Mouse (Mus musculus): ENCODE data around the gene Mrvi1. TPM values are rescaled to one million over a fixed set of nuclear protein-coding genes. Genes with fewer than 3 reads are reported as not detected.

The Mrvi1 gene
- polyA plus RNA-seq, 1 experiment: 0.19 TPM

DNA sequence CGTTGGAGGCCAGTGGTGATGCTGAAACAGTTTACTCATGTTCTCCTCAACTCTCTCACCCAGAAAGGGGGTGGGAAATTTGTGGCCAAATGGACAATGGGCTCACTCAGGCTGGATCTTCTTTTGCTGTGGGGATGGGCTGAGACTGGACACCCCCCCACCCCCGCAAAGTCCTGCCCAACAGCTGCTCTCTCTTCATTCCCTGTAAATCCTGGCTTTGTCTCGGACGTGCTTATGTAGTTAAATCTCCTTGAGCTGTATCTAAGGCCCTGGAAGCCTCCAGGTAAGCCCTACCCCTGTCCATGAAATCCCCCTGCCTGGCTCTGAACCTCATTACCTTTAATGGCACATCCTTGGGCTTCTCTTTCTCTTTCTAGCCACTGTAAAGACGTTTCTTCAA lies 113.5 kb downstream of the Mrvi1 start:
- Histone ChIP-seq H3K9ac (ENCODE audit: low read depth, poor library complexity, severe bottlenecking) (no peak overlapping the region), H3K36me3 (ENCODE audit: control insufficient read depth, insufficient read depth, low read length, poor library complexity, severe bottlenecking) (no peaks in the 10 kb centered on the region), H3K27me3 (ENCODE audit: control insufficient read depth, insufficient read depth, low read length, poor library complexity, severe bottlenecking) (no peaks in the 10 kb centered on the region), H3K4me3 (ENCODE audit: low read depth, low read length) (no peak overlapping the region), H3K4me1 (ENCODE audit: control insufficient read depth, insufficient read depth, low read length) (no peaks in the 10 kb centered on the region), H3K9me3 (replicated peaks; ENCODE audit: control insufficient read depth, insufficient read depth, low read length, poor library complexity, severe bottlenecking) (no peaks in the 10 kb centered on the region), H3K27ac (ENCODE audit: insufficient read depth, low read length) (no peak overlapping the region)
- TF ChIP-seq CTCF (IDR thresholded peaks at IDR 0.05; ENCODE audit: low read depth, low read length) (no peak), EP300 (IDR thresholded peaks at IDR 0.05; ENCODE audit: insufficient read depth, low read depth, low read length) (no peak), POLR2A (IDR thresholded peaks at IDR 0.05; ENCODE audit: insufficient read depth, low read length) (no peak)

DNA sequence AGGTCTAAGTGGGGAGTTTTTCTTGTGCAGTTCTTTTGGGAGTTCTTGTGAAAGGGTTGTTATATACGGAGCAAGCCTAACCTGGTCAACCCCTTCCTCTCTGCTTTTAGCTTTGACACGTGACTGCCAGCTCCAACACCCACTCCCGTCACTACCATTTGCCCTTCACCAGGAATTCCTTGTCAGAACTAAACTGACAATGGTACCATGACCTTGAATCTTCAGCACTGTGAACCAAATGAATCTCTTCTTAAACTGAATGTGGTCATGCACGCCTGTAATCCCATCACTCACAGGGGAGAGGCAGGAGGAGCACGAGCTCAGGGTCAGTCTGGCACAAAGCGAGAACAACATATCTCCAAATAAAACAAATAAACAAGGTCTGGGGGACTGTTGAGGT lies 115.1 kb downstream of the Mrvi1 start:
- TF ChIP-seq EP300 (IDR thresholded peaks at IDR 0.05; ENCODE audit: insufficient read depth, low read depth, low read length): no peak
- no peak for TF ChIP-seq CTCF (IDR thresholded peaks at IDR 0.05; ENCODE audit: low read depth, low read length)
- no peak for TF ChIP-seq POLR2A (IDR thresholded peaks at IDR 0.05; ENCODE audit: insufficient read depth, low read length)
- H3K27ac ChIP-seq (ENCODE audit: insufficient read depth, low read length): no peak overlapping the region
- H3K4me3 ChIP-seq (ENCODE audit: low read depth, low read length): no peak overlapping the region
- no peaks in the 10 kb centered on the region for H3K27me3 ChIP-seq (ENCODE audit: control insufficient read depth, insufficient read depth, low read length, poor library complexity, severe bottlenecking)
- no peaks in the 10 kb centered on the region for H3K4me1 ChIP-seq (ENCODE audit: control insufficient read depth, insufficient read depth, low read length)
- no peaks in the 10 kb centered on the region for H3K36me3 ChIP-seq (ENCODE audit: control insufficient read depth, insufficient read depth, low read length, poor library complexity, severe bottlenecking)
- H3K9me3 ChIP-seq (replicated peaks; ENCODE audit: control insufficient read depth, insufficient read depth, low read length, poor library complexity, severe bottlenecking): no peaks in the 10 kb centered on the region
- no peak overlapping the region for H3K9ac ChIP-seq (ENCODE audit: low read depth, poor library complexity, severe bottlenecking)

DNA sequence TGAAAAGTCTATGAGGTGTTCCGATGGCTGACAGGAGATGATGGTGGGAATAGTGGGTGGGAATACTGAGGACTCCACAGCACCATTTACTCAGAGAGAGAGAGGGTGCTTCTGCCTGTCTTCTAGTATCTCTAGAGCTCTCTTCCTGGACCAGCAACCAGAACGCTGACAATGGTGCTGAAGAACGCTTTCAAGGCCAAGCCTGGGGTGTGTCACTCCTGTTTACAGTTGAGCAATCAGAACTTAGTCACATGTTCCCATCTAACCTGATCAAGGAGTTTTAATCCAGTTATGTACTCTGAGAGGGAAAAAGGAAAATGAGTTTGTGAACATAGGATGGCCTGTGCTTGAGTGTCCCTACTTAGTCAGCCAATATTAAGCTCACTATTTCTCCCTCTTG lies 116.2 kb downstream of the Mrvi1 start:
- H3K27ac ChIP-seq (ENCODE audit: insufficient read depth, low read length): no peak overlapping the region
- no peaks in the 10 kb centered on the region for H3K27me3 ChIP-seq (ENCODE audit: control insufficient read depth, insufficient read depth, low read length, poor library complexity, severe bottlenecking)
- TF ChIP-seq CTCF (IDR thresholded peaks at IDR 0.05; ENCODE audit: low read depth, low read length) (no peak), POLR2A (IDR thresholded peaks at IDR 0.05; ENCODE audit: insufficient read depth, low read length) (no peak), EP300 (IDR thresholded peaks at IDR 0.05; ENCODE audit: insufficient read depth, low read depth, low read length) (no peak)
- H3K9ac ChIP-seq (ENCODE audit: low read depth, poor library complexity, severe bottlenecking): no peak overlapping the region
- no peaks in the 10 kb centered on the region for H3K9me3 ChIP-seq (replicated peaks; ENCODE audit: control insufficient read depth, insufficient read depth, low read length, poor library complexity, severe bottlenecking)
- no peak overlapping the region for H3K4me3 ChIP-seq (ENCODE audit: low read depth, low read length)
- H3K4me1 ChIP-seq (ENCODE audit: control insufficient read depth, insufficient read depth, low read length): no peaks in the 10 kb centered on the region
- no peaks in the 10 kb centered on the region for H3K36me3 ChIP-seq (ENCODE audit: control insufficient read depth, insufficient read depth, low read length, poor library complexity, severe bottlenecking)

DNA sequence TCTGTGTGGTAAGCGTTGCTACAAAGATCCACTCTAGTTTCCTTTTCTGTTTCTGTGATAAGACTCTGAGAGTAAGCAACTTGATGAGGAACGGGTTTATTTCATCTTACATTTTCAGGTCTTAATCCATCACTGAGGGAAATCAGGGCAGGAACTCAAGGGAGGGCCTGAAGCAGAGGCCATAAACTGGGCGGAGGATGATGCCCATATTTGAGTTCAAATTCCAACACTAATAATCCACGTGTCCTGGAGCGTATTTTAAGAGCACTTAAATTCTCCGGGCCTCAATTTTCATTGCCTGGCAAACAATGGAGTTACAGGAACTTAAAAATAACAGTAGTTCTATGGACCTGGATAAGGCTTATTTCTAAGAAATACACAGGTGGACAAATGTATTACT lies 116.7 kb downstream of the Mrvi1 start:
- H3K36me3 ChIP-seq (ENCODE audit: control insufficient read depth, insufficient read depth, low read length, poor library complexity, severe bottlenecking): no peaks in the 10 kb centered on the region
- no peaks in the 10 kb centered on the region for H3K4me1 ChIP-seq (ENCODE audit: control insufficient read depth, insufficient read depth, low read length)
- no peaks in the 10 kb centered on the region for H3K9me3 ChIP-seq (replicated peaks; ENCODE audit: control insufficient read depth, insufficient read depth, low read length, poor library complexity, severe bottlenecking)
- no peak overlapping the region for H3K27ac ChIP-seq (ENCODE audit: insufficient read depth, low read length)
- no peak overlapping the region for H3K9ac ChIP-seq (ENCODE audit: low read depth, poor library complexity, severe bottlenecking)
- no peak overlapping the region for H3K4me3 ChIP-seq (ENCODE audit: low read depth, low read length)
- H3K27me3 ChIP-seq (ENCODE audit: control insufficient read depth, insufficient read depth, low read length, poor library complexity, severe bottlenecking): no peaks in the 10 kb centered on the region
- TF ChIP-seq EP300 (IDR thresholded peaks at IDR 0.05; ENCODE audit: insufficient read depth, low read depth, low read length): no peak
- TF ChIP-seq POLR2A (IDR thresholded peaks at IDR 0.05; ENCODE audit: insufficient read depth, low read length): no peak
- no peak for TF ChIP-seq CTCF (IDR thresholded peaks at IDR 0.05; ENCODE audit: low read depth, low read length)

DNA sequence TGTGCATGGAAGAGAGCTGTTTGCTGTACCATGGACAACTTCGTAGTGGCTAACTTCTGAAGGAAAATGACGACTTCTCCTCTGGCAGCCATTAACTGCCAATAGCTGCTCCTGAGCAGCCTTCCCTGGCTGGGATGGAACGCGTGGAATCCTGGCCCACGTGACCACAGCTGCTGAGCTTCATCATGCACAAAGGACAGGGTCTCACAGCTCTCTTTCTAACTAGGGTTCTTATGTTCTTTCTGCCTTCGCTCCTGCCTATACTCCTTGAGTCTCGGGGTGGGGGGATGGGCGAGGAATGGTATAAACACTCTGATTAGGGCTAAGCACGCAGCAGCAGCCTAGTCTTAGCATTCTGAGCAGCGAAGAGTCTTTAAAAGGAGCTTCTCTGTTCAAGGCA lies 117.2 kb downstream of the Mrvi1 start:
- no peaks in the 10 kb centered on the region for H3K4me1 ChIP-seq (ENCODE audit: control insufficient read depth, insufficient read depth, low read length)
- H3K9ac ChIP-seq (ENCODE audit: low read depth, poor library complexity, severe bottlenecking): no peak overlapping the region
- no peak overlapping the region for H3K27ac ChIP-seq (ENCODE audit: insufficient read depth, low read length)
- H3K9me3 ChIP-seq (replicated peaks; ENCODE audit: control insufficient read depth, insufficient read depth, low read length, poor library complexity, severe bottlenecking): no peaks in the 10 kb centered on the region
- no peak overlapping the region for H3K4me3 ChIP-seq (ENCODE audit: low read depth, low read length)
- TF ChIP-seq EP300 (IDR thresholded peaks at IDR 0.05; ENCODE audit: insufficient read depth, low read depth, low read length) (no peak), CTCF (IDR thresholded peaks at IDR 0.05; ENCODE audit: low read depth, low read length) (no peak), POLR2A (IDR thresholded peaks at IDR 0.05; ENCODE audit: insufficient read depth, low read length) (no peak)
- H3K36me3 ChIP-seq (ENCODE audit: control insufficient read depth, insufficient read depth, low read length, poor library complexity, severe bottlenecking): no peaks in the 10 kb centered on the region
- H3K27me3 ChIP-seq (ENCODE audit: control insufficient read depth, insufficient read depth, low read length, poor library complexity, severe bottlenecking): no peaks in the 10 kb centered on the region

DNA sequence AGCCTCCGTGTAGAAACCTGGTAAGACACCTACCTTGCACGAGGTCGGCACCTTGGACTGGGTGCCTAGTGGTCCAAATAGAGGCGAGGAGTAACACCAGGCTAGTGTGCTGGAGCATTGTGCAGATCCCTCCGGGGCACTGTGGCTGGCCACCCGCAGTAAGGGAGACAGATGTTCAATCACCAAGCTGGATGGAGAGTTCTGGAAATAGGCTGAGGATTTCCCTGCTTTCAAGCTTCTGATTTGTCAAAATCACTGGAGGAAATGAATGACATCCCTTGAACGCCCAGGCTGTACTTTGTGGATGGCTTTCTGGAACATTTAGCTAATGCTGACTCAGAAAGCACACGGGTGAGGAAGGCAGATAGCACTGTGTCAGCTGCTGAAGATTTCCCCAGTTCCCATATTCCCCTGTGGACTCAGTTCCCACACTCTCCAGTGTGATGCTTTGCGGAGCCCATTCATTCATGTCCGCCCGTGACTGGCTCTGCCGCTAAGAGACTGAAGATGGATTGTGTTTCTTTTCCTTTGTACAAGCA lies 119.4 kb downstream of the Mrvi1 start, which contains the start of gene Lyve1:
Lyve1 (minus strand) TSS at position 489 of the 539 bp plus-strand sequence.
- no peak within 1 kb of the TSS for H3K4me3 ChIP-seq (ENCODE audit: low read depth, low read length)
- no peak for TF ChIP-seq CTCF (IDR thresholded peaks at IDR 0.05; ENCODE audit: low read depth, low read length)
- TF ChIP-seq EP300 (IDR thresholded peaks at IDR 0.05; ENCODE audit: insufficient read depth, low read depth, low read length): no peak
- TF ChIP-seq POLR2A (IDR thresholded peaks at IDR 0.05; ENCODE audit: insufficient read depth, low read length): no peak
- H3K9me3 ChIP-seq (replicated peaks; ENCODE audit: control insufficient read depth, insufficient read depth, low read length, poor library complexity, severe bottlenecking): no peaks in the 10 kb centered on the region

More for the DNA sequence above, 119.4 kb downstream of the Mrvi1 start, which contains the start of gene Lyve1:
- no peaks in the 10 kb centered on the region for H3K36me3 ChIP-seq (ENCODE audit: control insufficient read depth, insufficient read depth, low read length, poor library complexity, severe bottlenecking)
- no peak within 1 kb of the TSS for H3K9ac ChIP-seq (ENCODE audit: low read depth, poor library complexity, severe bottlenecking)
- H3K27me3 ChIP-seq (ENCODE audit: control insufficient read depth, insufficient read depth, low read length, poor library complexity, severe bottlenecking): no peaks in the 10 kb centered on the region
- no peaks in the 10 kb centered on the region for H3K4me1 ChIP-seq (ENCODE audit: control insufficient read depth, insufficient read depth, low read length)
- no peak within 1 kb of the TSS for H3K27ac ChIP-seq (ENCODE audit: insufficient read depth, low read length)

Measured in ES-Bruce4 (cell line).